Mouse (Mus musculus) hindbrain, postnatal 0 days (tissue): ENCODE results near the gene Klhl3. TPM values are rescaled to one million over a fixed set of nuclear protein-coding genes. Genes with fewer than 3 reads are reported as not detected.

Experiments
- ATAC-seq: fragments of 200-750 bp; cut with Nextera tagmentation; 2 replicates; pipeline ENCODE4 v1.8.0; 2017; ENCODE audit warnings: mild to moderate bottlenecking, moderate TSS enrichment, moderate library complexity
- DNase-seq: peaks from one replicate; pipeline ENCODE4 v3.0.0-alpha.2; 2015; ENCODE audit warnings: low spot score
- H3K27ac ChIP-seq: fragments of 300-500 bp; sonication (generic); 2 replicates; pipeline ENCODE4 v1.5.1; 2014; ENCODE audit warnings: mild to moderate bottlenecking
- H3K27me3 ChIP-seq: fragments of 300-500 bp; sonication (generic); 2 replicates; pipeline ENCODE4 v1.6.1; 2014; ENCODE audit warnings: low read length, mixed read lengths; ENCODE audit not compliant: insufficient read depth
- H3K36me3 ChIP-seq: fragments of 300-500 bp; sonication (generic); 2 replicates; pipeline ENCODE4 v1.6.1; 2014; ENCODE audit warnings: low read length, mixed read lengths; ENCODE audit not compliant: insufficient read depth
- H3K4me1 ChIP-seq: fragments of 300-500 bp; sonication (generic); 2 replicates; pipeline ENCODE4 v1.6.1; 2014; ENCODE audit warnings: antibody characterized with exemption, low read length, mixed read lengths; ENCODE audit not compliant: insufficient read depth
- H3K4me2 ChIP-seq: fragments of 300-500 bp; sonication (generic); 2 replicates; pipeline ENCODE4 v1.6.1; 2014; ENCODE audit warnings: low read depth, mild to moderate bottlenecking, low read length, moderate library complexity, mixed read lengths
- H3K4me3 ChIP-seq: fragments of 300-500 bp; sonication (generic); 2 replicates; pipeline ENCODE4 v1.5.1; 2014; ENCODE audit warnings: low read length
- H3K9ac ChIP-seq: fragments of 300-500 bp; sonication (generic); replicated peaks from 2 replicates; pipeline ENCODE4 v1.6.1; 2014; ENCODE audit warnings: mild to moderate bottlenecking, low read length, moderate library complexity, mixed read lengths
- H3K9me3 ChIP-seq: fragments of 300-500 bp; sonication (generic); 2 replicates; pipeline ENCODE4 v1.6.1; 2016; ENCODE audit warnings: low read length, mixed read lengths
- CTCF ChIP-seq: IDR thresholded peaks from 2 replicates; pipeline ENCODE4 v1.5.1; 2016; ENCODE audit warnings: antibody characterized with exemption, control low read depth, low read depth
- WGBS: fragments of 180-500 bp; shearing (Covaris S2); extraction: QIAGEN DNeasy Blood & Tissue Kit; methylation state at CpG from one replicate; pipeline ENCODE4 v1.1.7; 2014; 5-methylcytosine and 5-hydroxymethylcytosine counted together
- microRNA counts: library from miRNA; unstranded; fragments of <30 nt; microRNA quantifications from one replicate; lab custom pipeline; 2015
- microRNA-seq, 2 experiments: library from miRNA; unstranded; fragments of <30 nt; microRNA quantifications; one replicate each; pipeline ENCODE4; 2016
- polyA plus RNA-seq: library from polyadenylated mRNA; unstranded; fragments of >200 nt; fragmentation: Nextera tagmentation; extraction: Ambion mirVana; gene quantifications from 2 replicates; pipeline ENCODE4 v1.2.1, GENCODE M21; 2015
- total RNA-seq: library from RNA; depleted of rRNA; stranded (reverse); fragments of >200 nt; gene quantifications from 2 replicates; pipeline ENCODE4 v1.2.3, GENCODE M21; 2014; rRNA removed

The Klhl3 gene
- total and polyA plus RNA-seq, 2 experiments from 2014 or later = 10.2 to 10.6 TPM

GRCm38 (mm10) chr13:57959806-57960205 is 153.6 kb downstream of the Klhl3 start:
- H3K27me3 ChIP-seq = no peaks in the 10 kb centered on the region; the same call in 1 of the 2 replicates
- no peaks in the 10 kb centered on the region for H3K36me3 ChIP-seq
- H3K4me1 ChIP-seq = no peaks in the 10 kb centered on the region
- no peak overlapping the region for H3K4me3 ChIP-seq
- ATAC-seq = no peak
- no peak for DNase-seq
- no peak overlapping the region for H3K4me2 ChIP-seq
- H3K9me3 ChIP-seq = 0 out of 2 replicates have a peak, but pooled peaks cover 3% of the 10 kb centered on the region
- no peak overlapping the region for H3K27ac ChIP-seq
- 75% methylated on average over 5 of the region's 5 CpGs for WGBS
- no peak for TF ChIP-seq CTCF
- no peak overlapping the region for H3K9ac ChIP-seq

MicroRNAs within 50 kb of the gene (microRNA counts, 519-probe panel; counts per million panel counts)
- microRNA mmu-miR-874 (lab: Ali Mortazavi, UCI) = not detected

Small RNAs within 50 kb of the gene (microRNA-seq; reads per million reads assigned to microRNA genes)
- gene Mir874 = 470 to 572 reads per million in 2 experiments

Other genes with a start within 250 kb of the Klhl3 start
- 101 and 118 TPM in 2 replicates for gene Spock1, start 205.3 kb downstream of the Klhl3 start, total RNA-seq
- gene Spock1, start 205.3 kb downstream of the Klhl3 start, polyA plus RNA-seq = 72.1 and 80.3 TPM in 2 replicates
- 178 and 184 TPM in 2 replicates for gene Hnrnpa0, start 15.0 kb upstream of the Klhl3 start, total RNA-seq
- gene Hnrnpa0, start 15.0 kb upstream of the Klhl3 start, polyA plus RNA-seq = 56.8 and 64.4 TPM in 2 replicates
- gene Idnk, start 44.1 kb upstream of the Klhl3 start, total RNA-seq = 20.2 and 20.6 TPM in 2 replicates
- 52.5 and 55.3 TPM in 2 replicates for gene Idnk, start 44.1 kb upstream of the Klhl3 start, polyA plus RNA-seq
- 243 and 285 TPM in 2 replicates for gene Ubqln1, start 102.1 kb upstream of the Klhl3 start, total RNA-seq
- gene Ubqln1, start 102.1 kb upstream of the Klhl3 start, polyA plus RNA-seq = 106 and 111 TPM in 2 replicates
- 10.0 and 18.6 TPM in 2 replicates for gene Gkap1, start 162.1 kb upstream of the Klhl3 start, total RNA-seq
- 39.5 and 41.1 TPM in 2 replicates for gene Gkap1, start 162.1 kb upstream of the Klhl3 start, polyA plus RNA-seq
- gene Kif27, start 245.5 kb upstream of the Klhl3 start, total RNA-seq = 1.0 and 1.2 TPM in 2 replicates
- gene Kif27, start 245.5 kb upstream of the Klhl3 start, polyA plus RNA-seq = 1.6 and 1.7 TPM in 2 replicates